Mouse (Mus musculus) left cerebral cortex, postnatal 10 days (tissue): Measurements from ENCODE around the gene Tbcd. TPM values are rescaled to one million over a fixed set of nuclear protein-coding genes. Genes with fewer than 3 reads are reported as not detected.
A peak's percentile ranks its signal among the peaks of the same experiment; 100 is the strongest.

Source experiments
- DNase-seq, 2 experiments: peaks; one replicate each; pipeline ENCODE4 v3.0.0; 2021 to 2022; ENCODE audit warnings: low spot score in 2 of 2, mixed read lengths in 1 of 2; ENCODE audit errors: extremely low spot score in 1 of 2
- intact Hi-C: fragments of 180-260 bp; cut with DNase I; formaldehyde crosslinking; loops from one replicate; pipeline ENCODE4 v1.15.1; 2025
- total RNA-seq, 2 experiments: library from RNA; stranded (reverse); gene quantifications; 2 replicates each; pipeline ENCODE4 v1.2.3; 2021

Tbcd gene
- total RNA-seq, 2 experiments from 2014 or later = 57.4 to 57.9 TPM

GRCm38 (mm10) chr11:121519703-121520102 lies 68.0 kb downstream of the Tbcd start:
- intact Hi-C loops = no loop called here
- DNase-seq = no peak

GRCm38 (mm10) chr11:121520761-121521160 lies 69.0 kb downstream of the Tbcd start:
- DNase-seq = no peak
- intact Hi-C loops = no loop called here

DNA sequence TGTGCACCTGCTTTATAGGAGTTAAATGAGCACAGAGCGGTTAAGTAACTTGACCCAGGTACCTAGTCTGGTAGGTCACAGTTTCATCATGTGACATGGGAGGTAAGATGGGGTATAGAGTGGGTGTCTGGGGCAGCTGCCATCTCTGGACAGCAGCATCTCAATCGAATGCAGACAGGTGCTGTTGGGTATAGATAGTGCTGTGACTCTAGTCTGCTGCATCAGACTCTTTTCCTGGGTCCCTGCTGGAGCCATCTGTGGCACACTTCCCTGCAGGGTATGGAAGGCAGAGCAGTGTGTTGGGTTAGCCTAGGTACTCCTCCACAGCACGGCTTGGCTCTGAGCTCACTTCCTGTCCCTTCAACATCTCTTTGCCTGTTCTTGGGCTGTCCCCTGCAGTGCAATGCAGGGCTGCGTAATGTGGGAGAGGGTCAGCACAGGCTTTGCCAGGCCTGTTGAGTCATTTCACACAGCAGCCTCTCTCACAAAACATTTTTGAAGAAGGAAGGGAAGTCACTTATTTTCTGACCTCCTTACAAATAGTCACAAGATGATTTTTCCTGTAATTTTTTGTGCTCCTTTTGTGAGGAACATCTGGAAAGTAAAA lies 70.5 kb downstream of the Tbcd start:
- intact Hi-C loops = no loop called here
- DNase-seq = no peak

DNA sequence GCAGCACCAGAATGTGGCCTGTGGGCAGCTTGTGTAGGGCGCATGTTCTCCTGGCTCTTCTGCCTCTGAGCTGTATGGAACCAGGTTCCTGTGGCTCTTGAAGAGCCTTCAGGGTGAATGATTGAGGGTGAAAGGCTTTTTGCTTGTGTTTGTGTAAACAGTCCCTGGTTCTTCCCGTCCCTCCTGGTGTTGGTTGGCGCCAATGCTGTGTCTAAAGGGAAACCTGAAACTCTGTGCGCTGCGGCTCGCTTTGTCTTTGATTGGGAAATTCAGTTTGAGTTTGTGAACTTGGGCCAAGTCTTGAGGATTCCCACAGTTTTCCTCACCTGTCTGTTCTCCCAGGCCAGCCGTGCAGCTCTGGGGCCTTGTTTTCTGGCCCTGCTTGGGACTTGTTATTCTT lies 72.4 kb downstream of the Tbcd start:
- DNase-seq = no peak
- intact Hi-C loops = no loop called here

GRCm38 (mm10) chr11:121529747-121530146 lies 78.0 kb downstream of the Tbcd start:
- intact Hi-C loops = no loop called here
- DNase-seq = no peak

DNA sequence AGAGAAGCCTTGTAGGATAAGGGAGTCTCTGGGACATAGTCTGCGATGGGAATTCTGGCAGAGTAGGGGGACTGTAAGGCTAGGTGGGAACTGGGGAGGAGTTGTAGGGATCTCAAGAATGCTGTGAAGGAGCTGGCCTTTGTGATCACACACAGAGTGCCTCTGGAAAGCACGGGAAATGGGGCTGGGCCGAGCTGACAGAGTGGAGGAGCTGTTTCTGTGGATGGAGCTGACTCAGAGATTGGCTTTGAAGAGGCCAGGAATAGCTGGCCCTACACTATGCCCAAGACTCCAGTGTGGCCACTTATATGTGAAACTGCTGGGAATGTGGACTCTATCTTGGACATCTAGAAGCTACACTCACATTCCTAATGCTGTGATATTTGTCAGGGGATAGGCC lies 84.8 kb downstream of the Tbcd start:
- intact Hi-C loops = no loop called here
- DNase-seq = no peak

GRCm38 (mm10) chr11:121542471-121542870 lies 90.7 kb downstream of the Tbcd start:
- no peak for DNase-seq
- intact Hi-C loops = no loop called here

- intact Hi-C loops = no loop called here
- DNase-seq = no peak
These were observed 91.6 kb downstream of the Tbcd start for GRCm38 (mm10) chr11:121543287-121543856.

- intact Hi-C loops = no loop called here
- DNase-seq = peak in 1 of 2 experiments; percentile 13
These were observed 92.2 kb downstream of the Tbcd start for GRCm38 (mm10) chr11:121543922-121544321.

DNA sequence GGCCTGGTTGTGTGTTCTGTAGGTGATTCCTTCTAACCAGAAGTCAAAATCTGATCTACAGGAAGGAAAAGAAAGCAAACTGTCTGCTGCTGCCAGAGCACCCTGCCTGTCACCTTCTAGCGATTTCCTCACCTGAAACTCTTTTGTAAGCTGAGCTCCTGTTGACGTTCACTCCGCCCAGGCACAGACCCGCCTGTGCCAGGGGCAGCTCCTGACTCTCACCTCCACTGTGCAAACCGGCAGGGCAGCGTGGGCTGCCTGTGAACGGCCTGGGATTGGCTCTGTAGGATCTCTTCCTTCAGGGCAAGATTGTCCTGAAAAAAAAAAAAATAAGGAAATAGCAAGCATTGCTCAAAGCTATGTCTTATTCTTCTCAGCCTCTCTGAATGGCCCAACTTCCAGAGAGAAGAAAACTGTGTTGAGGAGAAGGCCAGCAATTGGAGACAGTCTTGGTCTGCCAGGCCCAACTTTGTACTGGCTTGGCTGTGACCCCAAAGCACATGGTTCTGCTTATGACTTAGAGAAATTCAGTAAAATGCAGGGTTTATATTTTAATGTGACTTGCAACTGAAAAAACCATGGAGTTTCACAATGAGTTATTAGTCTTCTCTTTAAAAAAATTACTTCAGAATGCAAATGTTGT lies 93.1 kb downstream of the Tbcd start:
- intact Hi-C loops = no loop called here
- no peak for DNase-seq

- no peak for DNase-seq
- intact Hi-C loops = no loop called here
These were observed 93.8 kb downstream of the Tbcd start for GRCm38 (mm10) chr11:121545398-121546034.

GRCm38 (mm10) chr11:121547234-121547633 lies 95.5 kb downstream of the Tbcd start:
- intact Hi-C loops = no loop called here
- DNase-seq = no peak

GRCm38 (mm10) chr11:121547925-121548324 lies 96.2 kb downstream of the Tbcd start:
- intact Hi-C loops = no loop called here
- DNase-seq = no peak

DNA sequence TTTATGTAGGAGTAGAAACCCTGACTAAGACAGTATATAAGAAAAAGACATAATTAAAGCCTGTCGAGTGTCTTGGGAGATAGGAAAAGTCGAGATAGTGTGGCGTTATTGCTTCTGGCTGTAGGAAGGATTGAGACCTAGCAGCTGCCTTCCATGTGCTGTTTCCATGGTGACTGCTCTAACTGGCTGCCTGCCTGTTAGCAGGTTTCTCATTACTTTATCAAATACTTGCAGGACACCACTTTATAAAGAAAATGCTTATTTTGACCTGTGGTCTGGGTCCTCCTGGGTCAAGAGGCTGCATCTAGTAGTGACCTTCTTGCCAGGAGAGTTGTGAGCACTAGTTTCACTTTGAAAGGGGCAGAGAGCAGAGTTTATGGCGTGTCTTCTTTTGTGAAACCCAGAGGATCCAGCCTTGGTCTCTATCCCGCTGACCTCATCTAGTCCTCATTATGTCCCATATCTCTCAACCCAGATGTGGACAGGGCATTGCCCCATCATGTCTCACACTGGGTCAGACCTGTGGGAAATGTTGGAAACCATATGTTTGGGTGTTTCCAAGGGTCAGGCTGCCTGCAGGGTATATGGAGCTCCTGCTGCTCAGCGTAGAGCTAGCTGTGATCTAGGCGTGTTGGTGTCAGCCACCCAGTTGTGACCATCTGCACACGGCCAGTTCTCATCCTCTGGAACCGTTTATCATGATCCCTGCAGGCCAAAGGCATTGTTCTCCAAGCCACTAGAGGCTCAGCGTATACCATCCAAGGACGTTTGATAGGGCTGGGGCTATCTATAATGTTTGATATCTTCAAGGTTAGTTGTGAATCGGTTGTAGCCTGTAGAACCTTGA lies 97.5 kb downstream of the Tbcd start:
- intact Hi-C loops = no loop called here
- peak in 1 of 2 experiments; percentile 31 for DNase-seq

DNA sequence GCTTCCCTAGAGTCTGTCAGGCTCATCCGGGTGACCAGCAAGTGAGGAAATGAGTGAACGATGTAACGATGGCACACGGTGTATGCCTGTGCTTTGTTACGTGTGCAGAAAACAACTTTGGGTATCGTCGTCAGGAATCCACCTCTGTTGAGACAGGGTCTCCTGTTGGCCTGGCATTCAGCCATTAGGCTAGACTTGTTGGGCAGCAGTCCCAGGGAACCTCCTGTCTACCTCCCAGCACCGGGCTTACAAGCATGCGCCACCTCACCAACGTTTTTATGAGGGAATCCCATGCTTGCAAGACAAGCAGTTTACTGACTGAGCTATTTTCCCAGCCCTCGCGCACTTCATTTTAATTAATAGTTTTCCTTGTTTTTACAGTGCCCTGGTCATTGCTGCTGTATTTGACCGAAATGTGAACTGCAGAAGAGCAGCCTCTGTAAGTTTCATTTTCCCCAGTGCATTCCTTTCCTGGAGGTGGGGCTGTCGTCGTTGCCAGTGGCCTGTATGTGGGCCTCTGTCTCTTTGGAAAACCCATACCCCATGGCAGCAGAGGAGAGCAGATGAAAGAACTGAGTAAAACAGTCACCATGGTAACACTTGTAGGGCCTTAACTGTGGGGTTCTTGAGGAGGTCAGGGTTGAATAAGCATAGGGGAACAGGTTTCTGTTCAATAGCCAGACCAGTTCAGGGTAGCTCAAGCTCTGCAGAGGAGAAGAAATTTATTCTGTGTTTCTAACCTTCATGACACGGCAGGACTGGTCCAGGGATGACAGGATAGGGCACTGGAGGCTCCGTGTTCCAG lies 98.3 kb downstream of the Tbcd start:
- DNase-seq = no peak
- intact Hi-C loops = no loop called here

DNA sequence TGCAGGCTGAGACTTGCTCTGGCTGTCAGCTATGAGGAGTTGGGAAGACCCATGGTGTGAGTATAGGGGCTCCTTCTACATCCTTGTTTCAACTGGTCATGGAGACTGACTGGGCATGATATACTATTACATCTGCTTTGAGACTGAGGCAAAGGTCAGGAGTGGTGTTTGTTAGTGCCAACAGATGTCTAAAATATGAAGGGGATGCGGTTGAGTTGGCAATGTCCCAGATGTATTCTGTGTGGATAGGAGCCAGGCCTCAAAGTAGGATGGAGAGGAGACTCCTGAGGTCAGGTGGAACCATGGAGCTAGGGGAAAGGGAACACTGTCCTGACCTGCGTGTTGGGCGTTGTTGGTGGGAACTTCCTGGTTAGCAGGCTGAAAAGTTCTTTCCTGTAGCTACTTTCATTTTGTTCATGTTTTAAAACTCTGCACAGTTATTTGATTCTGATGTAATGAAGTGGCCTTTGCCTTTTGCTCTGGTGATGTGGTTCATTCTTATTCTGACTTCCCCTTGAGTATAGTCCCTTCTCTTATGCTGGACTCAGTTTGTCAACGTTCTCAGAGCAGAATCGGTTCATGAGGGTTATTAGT lies 99.6 kb downstream of the Tbcd start:
- no peak for DNase-seq
- intact Hi-C loops = no loop called here

- peak in 1 of 2 experiments; percentile 66 for DNase-seq
- intact Hi-C loops = no loop called here
These were observed 100.4 kb downstream of the Tbcd start for GRCm38 (mm10) chr11:121552167-121552566.

GRCm38 (mm10) chr11:121552846-121553457 lies 101.2 kb downstream of the Tbcd start:
- no peak for DNase-seq
- intact Hi-C loops = no loop called here
